In genomic region chr9:45301771-45302170, GRCm38 (mm10) we compare ENCODE assay signal across 19 mouse cellular contexts. TPM values are rescaled to one million over a fixed set of nuclear protein-coding genes. Genes with fewer than 3 reads are reported as not detected.
"Had no signal": no experiment of that assay in that cellular context is flagged by ENCODE, and none has a peak within 500 bp of the region (broad histone marks: within the 10 kb centered on the region; RNA-seq: fewer than 3 reads in every experiment).

No protein-coding gene starts in this region.

- H3K36me3 ChIP-seq: liver, embryonic 15.5 days; lung, embryonic 15.5 days; midbrain, embryonic 13.5 days; midbrain, embryonic 15.5 days; neural tube, embryonic 12.5 days had no signal

- H3K9me3 ChIP-seq: liver, embryonic 15.5 days; lung, embryonic 15.5 days; midbrain, embryonic 15.5 days had no signal

- H3K4me1 ChIP-seq: neural tube, embryonic 12.5 days had no signal

- ATAC-seq: liver, postnatal 0 days; lung, postnatal 0 days had no signal

- H3K4me3 ChIP-seq: liver, embryonic 15.5 days; lung, embryonic 15.5 days; midbrain, embryonic 13.5 days; midbrain, embryonic 15.5 days; neural tube, embryonic 12.5 days had no signal

- H3K27ac ChIP-seq: liver, embryonic 15.5 days; lung, embryonic 15.5 days; midbrain, embryonic 13.5 days; neural tube, embryonic 12.5 days had no signal

- H3K4me2 ChIP-seq: liver, embryonic 15.5 days; lung, embryonic 15.5 days; midbrain, embryonic 11.5 days; midbrain, embryonic 13.5 days; neural tube, embryonic 12.5 days had no signal

- H3K9ac ChIP-seq: liver, embryonic 15.5 days; liver, postnatal 0 days; lung, embryonic 15.5 days; midbrain, embryonic 13.5 days; midbrain, embryonic 15.5 days; neural tube, embryonic 12.5 days had no signal

- DNase-seq: liver, postnatal 0 days; lung, adult 2 months; lung, postnatal 14 days; lung, postnatal 36 days; right cerebral cortex, postnatal 14 days; thymus, adult 2 months; thymus, postnatal 25 days; thymus, postnatal 4 days had no signal

- H3K27me3 ChIP-seq: liver, embryonic 15.5 days; lung, embryonic 15.5 days; midbrain, embryonic 13.5 days; neural tube, embryonic 12.5 days had no signal

RNA-seq across cellular contexts. Expression of gene Tmprss13, which starts 17.1 kb away (rescaled TPM):
- total RNA-seq: megakaryocyte progenitor cell, adult 5-6 weeks; monocyte, adult 5-6 weeks had no signal
- polyA plus RNA-seq: liver, embryonic 15.5 days; liver, postnatal 0 days; macrophage; midbrain, embryonic 11.5 days; midbrain, embryonic 13.5 days; midbrain, embryonic 15.5 days; midbrain, postnatal 0 days had no signal
